ENCODE assay signal across 28 mouse cellular contexts in the genomic region with DNA sequence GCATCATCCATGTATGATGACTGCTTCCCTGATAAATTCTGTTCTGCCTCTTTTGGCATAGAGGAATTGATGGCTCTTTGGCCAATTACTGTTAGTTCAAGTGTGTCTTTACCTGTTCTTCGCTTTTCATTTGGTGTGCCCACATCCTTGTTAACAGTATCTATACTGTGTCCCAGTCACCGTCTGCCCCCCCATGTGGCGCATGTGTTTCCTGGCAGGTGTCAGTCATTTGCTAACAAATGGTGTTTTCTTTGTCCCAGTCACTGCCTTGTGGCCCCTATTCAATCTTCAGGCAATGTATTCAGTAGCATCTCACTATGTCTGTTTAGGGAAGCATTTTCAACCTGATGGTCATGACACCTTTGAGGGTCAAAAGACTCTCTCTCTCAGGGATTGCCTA. TPM values are rescaled to one million over a fixed set of nuclear protein-coding genes. Genes with fewer than 3 reads are reported as not detected.
"Had no signal": no experiment of that assay in that cellular context is flagged by ENCODE, and none has a peak within 500 bp of the region (broad histone marks: within the 10 kb centered on the region; RNA-seq: fewer than 3 reads in every experiment).

No protein-coding gene starts in this region.

- H3K4me3 ChIP-seq: gastrocnemius, adult 2 months; heart, adult 2 months; heart, embryonic 13.5 days; heart, embryonic 15.5 days; hindbrain, embryonic 10.5 days; hindbrain, embryonic 12.5 days; intestine, embryonic 15.5 days; left cerebral cortex, adult 2 months; limb, embryonic 10.5 days; limb, embryonic 12.5 days had no signal

- H3K9me3 ChIP-seq: heart, embryonic 13.5 days; heart, embryonic 15.5 days; hindbrain, embryonic 10.5 days; hindbrain, embryonic 12.5 days; intestine, embryonic 15.5 days; limb, embryonic 10.5 days; limb, embryonic 12.5 days had no signal

- H3K36me3 ChIP-seq: heart, embryonic 13.5 days; heart, embryonic 15.5 days; hindbrain, embryonic 10.5 days; hindbrain, embryonic 12.5 days; intestine, embryonic 15.5 days; limb, embryonic 10.5 days; limb, embryonic 12.5 days had no signal

- H3K27ac ChIP-seq: gastrocnemius, adult 2 months; heart, adult 2 months; heart, embryonic 13.5 days; heart, embryonic 15.5 days; hindbrain, embryonic 10.5 days; hindbrain, embryonic 12.5 days; hindbrain, embryonic 14.5 days; intestine, embryonic 15.5 days; left cerebral cortex, adult 2 months; limb, embryonic 10.5 days; limb, embryonic 12.5 days had no signal

- ATAC-seq: hindbrain, embryonic 16.5 days; inflammation-experienced regulatory T-cells, adult 6 months; intestine, embryonic 15.5 days; intestine, postnatal 0 days had no signal

- DNase-seq: gastrocnemius, adult 2 months; gastrocnemius, postnatal 10 days; gastrocnemius, postnatal 25 days; heart, adult 2 months; heart, postnatal 4 days; kidney, adult 18-20 months; kidney, adult 8-10 months; kidney, postnatal 10 days; kidney, postnatal 36 days; layer of hippocampus, adult 9-11 months; liver had no signal

- H3K9ac ChIP-seq: heart, embryonic 13.5 days; heart, embryonic 15.5 days; hindbrain, embryonic 12.5 days; hindbrain, embryonic 14.5 days; intestine, embryonic 15.5 days; limb, embryonic 12.5 days had no signal

- H3K4me1 ChIP-seq: heart, embryonic 13.5 days; heart, embryonic 15.5 days; hindbrain, embryonic 10.5 days; hindbrain, embryonic 12.5 days; intestine, embryonic 15.5 days; limb, embryonic 10.5 days; limb, embryonic 12.5 days had no signal

- H3K27me3 ChIP-seq: heart, embryonic 13.5 days; heart, embryonic 15.5 days; hindbrain, embryonic 12.5 days; intestine, embryonic 15.5 days; limb, embryonic 12.5 days had no signal

- H3K4me2 ChIP-seq: heart, embryonic 11.5 days; heart, embryonic 13.5 days; heart, embryonic 15.5 days; hindbrain, embryonic 12.5 days; hindbrain, embryonic 14.5 days; intestine, embryonic 15.5 days; limb, embryonic 12.5 days had no signal

RNA-seq across cellular contexts. Expression of a gene that starts 20.5 kb away (rescaled TPM):
- total RNA-seq: gastrocnemius, postnatal 10 days; gastrocnemius, postnatal 4 days; granulocyte monocyte progenitor cell, adult 5-6 weeks; heart, adult 2 months had no signal
- polyA plus RNA-seq: heart, embryonic 11.5 days; inflammation-experienced regulatory T-cells, adult 6 months had no signal

RNA-seq across cellular contexts. Expression of a gene that starts 48.1 kb away (rescaled TPM):
- polyA plus RNA-seq: heart, embryonic 11.5 days; heart, postnatal 0 days; hindbrain, embryonic 10.5 days; hindbrain, embryonic 12.5 days; hindbrain, embryonic 16.5 days; kidney, embryonic 14.5 days had no signal
